Mouse (Mus musculus) CH12.LX (cell line): ENCODE results near the gene Plac9b. TPM values are rescaled to one million over a fixed set of nuclear protein-coding genes. Genes with fewer than 3 reads are reported as not detected.
"Not testable (repeated sequence)": the region's sequence is repeated elsewhere in the genome, so short reads cannot be mapped to it uniquely, and the experiment has no call there.

Experiments
- DNase-seq: peaks from one replicate; pipeline ENCODE4 v3.0.0-alpha.2; 2013; ENCODE audit errors: extremely low read depth
- H3K27ac ChIP-seq: 2 replicates; pipeline ENCODE4 v1.5.1; 2012; ENCODE audit warnings: low read depth, mild to moderate bottlenecking, control low read depth, moderate library complexity; ENCODE audit not compliant: insufficient read depth
- H3K27me3 ChIP-seq: replicated peaks from 2 replicates; pipeline ENCODE3; 2012; ENCODE audit warnings: inconsistent platforms
- H3K36me3 ChIP-seq, 2 experiments: replicated peaks in 1 of 2; 2 replicates each; pipeline versions ENCODE3 to v1.6.1; 2012; ENCODE audit warnings: inconsistent platforms in 1 of 2, low read length in 1 of 2, mild to moderate bottlenecking in 1 of 2, mixed read lengths in 1 of 2, moderate library complexity in 1 of 2; ENCODE audit not compliant: control insufficient read depth in 1 of 2, insufficient read depth in 1 of 2
- H3K4me1 ChIP-seq, 2 experiments: 2 replicates each; pipeline ENCODE4 v1.6.1; 2012; ENCODE audit warnings: inconsistent platforms in 1 of 2, moderate library complexity in 1 of 2; ENCODE audit not compliant: insufficient read depth in 2 of 2, control insufficient read depth in 1 of 2
- H3K4me2 ChIP-seq: 2 replicates; pipeline ENCODE4 v1.6.1; 2012; ENCODE audit warnings: low read depth, mild to moderate bottlenecking, control low read depth; ENCODE audit not compliant: poor library complexity, insufficient read depth, severe bottlenecking
- H3K4me3 ChIP-seq, 3 experiments: fragments of 150-350 bp in 1 of 3; sonication (generic) in 1 of 3; replicated peaks in 1 of 3; 2 replicates each; pipeline versions ENCODE3 to v1.5.1; 2011 to 2012; ENCODE audit warnings: low read depth in 2 of 3, low read length in 2 of 3, mild to moderate bottlenecking in 2 of 3, moderate library complexity in 2 of 3, control low read depth in 1 of 3, improper control_type of control experiment in 1 of 3, inconsistent platforms in 1 of 3, mixed read lengths in 1 of 3; ENCODE audit not compliant: poor library complexity in 1 of 3
- H3K79me2 ChIP-seq: replicated peaks from 2 replicates; pipeline ENCODE4 v1.6.1; 2012; ENCODE audit warnings: mild to moderate bottlenecking, moderate library complexity; ENCODE audit not compliant: control insufficient read depth, poor library complexity, insufficient read depth, severe bottlenecking; ENCODE audit errors: extremely low read depth
- H3K9ac ChIP-seq: 2 replicates; pipeline ENCODE4 v1.6.1; 2012; ENCODE audit warnings: low read depth, mild to moderate bottlenecking, control low read depth, moderate library complexity; ENCODE audit not compliant: insufficient read depth
- H3K9me3 ChIP-seq: replicated peaks from 2 replicates; pipeline ENCODE3; 2012; ENCODE audit warnings: low read length, inconsistent platforms, mixed read lengths
- dilution Hi-C: fragments of 300-500 bp; cut with MboI; formaldehyde crosslinking; loops from 2 replicates; pipeline ENCODE4 v1.14.3; 2020; ENCODE audit warnings: low sequenced_read_pairs; ENCODE audit not compliant: extremely low pct_unique_long_range_greater_than_20kb, extremely low pct_ligation_motif_present
- in situ Hi-C: fragments of 300-500 bp; cut with MboI; formaldehyde crosslinking; loops from 3 replicates; pipeline ENCODE4 v1.14.3; 2019; ENCODE audit warnings: low sequenced_read_pairs, low pct_ligation_motif_present, low pct_unique_long_range_greater_than_20kb, mixed read lengths
- polyA plus RNA-seq: library from polyadenylated mRNA; unstranded; fragments of >175 nt; gene quantifications from 2 replicates; pipeline ENCODE4 v1.2.1, GENCODE M21; 2012; ENCODE audit warnings: low read depth; ENCODE audit not compliant: insufficient read length
- total RNA-seq, 2 experiments: library from RNA; depleted of rRNA; stranded (reverse); fragments of 300-350 nt in 1 of 2; fragments of >200 nt in 1 of 2; gene quantifications; 2 replicates each; pipeline ENCODE4 v1.2.3; 2012 to 2014

Gene Plac9b
- total and polyA plus RNA-seq, 3 experiments = not detected

- H3K36me3 ChIP-seq, in situ Hi-C loops, H3K4me1 ChIP-seq, H3K9me3 ChIP-seq, H3K9ac ChIP-seq, H3K4me3 ChIP-seq, H3K27ac ChIP-seq, H3K4me2 ChIP-seq, dilution Hi-C loops, H3K27me3 ChIP-seq, DNase-seq, H3K79me2 ChIP-seq: not testable (repeated sequence)
Observed at GRCm38 (mm10) chr14:26186638-26187037, 4.4 kb upstream of the Plac9b start.

- in situ Hi-C loops, H3K4me1 ChIP-seq, H3K27ac ChIP-seq, H3K27me3 ChIP-seq, H3K4me2 ChIP-seq, H3K9ac ChIP-seq, H3K9me3 ChIP-seq, H3K79me2 ChIP-seq, H3K4me3 ChIP-seq, DNase-seq, H3K36me3 ChIP-seq, dilution Hi-C loops: not testable (repeated sequence)
Observed at GRCm38 (mm10) chr14:26181660-26182059, 620 bp downstream of the Plac9b start.

GRCm38 (mm10) chr14:26175028-26175427 lies 7.3 kb downstream of the Plac9b start:
- H3K9me3 ChIP-seq, H3K4me2 ChIP-seq, H3K9ac ChIP-seq, in situ Hi-C loops, H3K27ac ChIP-seq, dilution Hi-C loops, H3K4me3 ChIP-seq, H3K79me2 ChIP-seq, H3K36me3 ChIP-seq, H3K27me3 ChIP-seq, DNase-seq, H3K4me1 ChIP-seq: not testable (repeated sequence)

GRCm38 (mm10) chr14:26173955-26174354 lies 8.3 kb downstream of the Plac9b start:
- H3K4me3 ChIP-seq, H3K4me1 ChIP-seq, H3K27ac ChIP-seq, DNase-seq, H3K9me3 ChIP-seq, H3K36me3 ChIP-seq, H3K27me3 ChIP-seq, dilution Hi-C loops, H3K9ac ChIP-seq, in situ Hi-C loops, H3K4me2 ChIP-seq, H3K79me2 ChIP-seq: not testable (repeated sequence)

GRCm38 (mm10) chr14:26165266-26165665 lies 17.0 kb downstream of the Plac9b start:
- H3K79me2 ChIP-seq, in situ Hi-C loops, H3K9ac ChIP-seq, DNase-seq, H3K9me3 ChIP-seq, H3K4me3 ChIP-seq, H3K27ac ChIP-seq, dilution Hi-C loops, H3K27me3 ChIP-seq, H3K4me2 ChIP-seq, H3K36me3 ChIP-seq, H3K4me1 ChIP-seq: not testable (repeated sequence)

- H3K27ac ChIP-seq, H3K4me3 ChIP-seq, DNase-seq, H3K36me3 ChIP-seq, dilution Hi-C loops, H3K9me3 ChIP-seq, H3K79me2 ChIP-seq, H3K9ac ChIP-seq, in situ Hi-C loops, H3K4me1 ChIP-seq, H3K27me3 ChIP-seq, H3K4me2 ChIP-seq: not testable (repeated sequence)
Observed at GRCm38 (mm10) chr14:26162423-26162822, 19.9 kb downstream of the Plac9b start.
